Mouse (Mus musculus): ENCODE results near the gene Sfxn3. TPM values are rescaled to one million over a fixed set of nuclear protein-coding genes. Genes with fewer than 3 reads are reported as not detected.

The Sfxn3 gene
- polyA plus RNA-seq, 1 experiment from 2014 or later: 27.4 TPM

DNA sequence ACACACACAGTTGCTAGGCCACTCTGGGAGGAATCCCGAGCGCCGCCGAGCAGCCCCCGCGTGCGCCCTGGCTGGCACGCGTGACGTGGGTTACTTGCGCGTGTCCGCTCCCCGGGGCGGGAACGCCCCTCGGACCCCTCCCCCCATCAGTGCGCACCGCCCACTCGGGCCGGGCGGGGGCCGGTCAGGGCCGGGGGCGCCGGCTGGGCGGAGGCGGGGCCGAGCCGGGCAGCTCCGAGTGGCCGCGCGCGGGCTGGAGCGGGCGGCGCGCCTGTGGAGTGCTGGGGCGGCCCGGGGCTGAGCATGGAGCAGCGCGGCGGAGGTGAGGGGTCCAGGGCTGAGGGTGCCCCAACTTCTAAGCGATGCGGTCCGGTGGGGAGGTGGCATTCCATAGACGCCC, 29.4 kb upstream of the Sfxn3 start:
- Histone ChIP-seq H3K4me1 (ENCODE audit: insufficient read depth, low read length) (peaks cover 65% of the 10 kb centered on the region), H3K4me3 (ENCODE audit: low read length) (peak overlapping the region; percentile 87), H3K27ac (ENCODE audit: low read length) (peak overlapping the region; percentile 98), H3K9me3 (ENCODE audit: low read length) (no peaks in the 10 kb centered on the region), H3K9ac (replicated peaks; ENCODE audit: low read length) (peak overlapping the region; percentile 97), H3K36me3 (ENCODE audit: insufficient read depth, low read length) (peaks cover 14% of the 10 kb centered on the region), H3K4me2 (replicated peaks; ENCODE audit: low read depth, low read length) (peak overlapping the region; percentile 95), H3K27me3 (ENCODE audit: insufficient read depth, low read length) (no peaks in the 10 kb centered on the region)
- ATAC-seq (ENCODE audit: low FRiP score, low TSS enrichment): peak; percentile 71
- under 1% methylated on average over 32 of the region's 48 CpGs for WGBS

- Histone ChIP-seq H3K4me1 (ENCODE audit: insufficient read depth, low read length) (peaks cover 60% of the 10 kb centered on the region), H3K9me3 (ENCODE audit: low read length) (no peaks in the 10 kb centered on the region), H3K4me2 (replicated peaks; ENCODE audit: low read depth, low read length) (peak overlapping the region; percentile 95), H3K36me3 (ENCODE audit: insufficient read depth, low read length) (peaks cover 16% of the 10 kb centered on the region), H3K9ac (replicated peaks; ENCODE audit: low read length) (peak overlapping the region; percentile 97), H3K4me3 (ENCODE audit: low read length) (peak overlapping the region; percentile 87), H3K27me3 (ENCODE audit: insufficient read depth, low read length) (no peaks in the 10 kb centered on the region), H3K27ac (ENCODE audit: low read length) (peak overlapping the region; percentile 98)
- no peak; the same call in 1 of the 2 replicates for ATAC-seq (ENCODE audit: low FRiP score, low TSS enrichment)
- WGBS: 0% methylated on average over 13 of the region's 13 CpGs
Measured at GRCm38 (mm10) chr19:45018351-45018831, 28.9 kb upstream of the Sfxn3 start.

DNA sequence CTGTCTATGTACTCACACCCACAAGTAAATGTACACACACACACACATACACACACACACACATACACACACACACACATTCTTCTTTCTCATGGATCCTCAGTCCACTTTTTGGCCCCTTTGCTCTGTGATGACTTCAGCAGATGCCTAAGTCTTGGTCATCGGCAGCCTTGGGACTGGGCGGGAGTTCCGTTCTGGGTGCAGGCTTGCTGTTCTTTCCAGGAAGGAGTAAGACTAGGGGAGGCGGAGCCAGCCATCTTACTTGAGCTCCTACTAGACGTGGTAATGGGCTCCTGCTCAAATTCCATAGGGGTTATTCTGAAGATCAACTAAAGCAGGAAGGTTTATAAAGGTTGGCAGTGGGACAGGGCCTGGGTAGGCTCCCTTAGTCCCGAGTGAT, 27.0 kb upstream of the Sfxn3 start:
- H3K36me3 ChIP-seq (ENCODE audit: insufficient read depth, low read length): peaks cover 34% of the 10 kb centered on the region
- peak overlapping the region; percentile 37 for H3K9ac ChIP-seq (replicated peaks; ENCODE audit: low read length)
- no peaks in the 10 kb centered on the region for H3K27me3 ChIP-seq (ENCODE audit: insufficient read depth, low read length)
- peak overlapping the region; percentile 3; the same call in 1 of the 2 replicates for H3K4me3 ChIP-seq (ENCODE audit: low read length)
- no peaks in the 10 kb centered on the region for H3K9me3 ChIP-seq (ENCODE audit: low read length)
- WGBS: 38% methylated on average over 6 of the region's 6 CpGs
- H3K4me1 ChIP-seq (ENCODE audit: insufficient read depth, low read length): peaks cover 48% of the 10 kb centered on the region
- peak overlapping the region; percentile 37 for H3K4me2 ChIP-seq (replicated peaks; ENCODE audit: low read depth, low read length)
- no peak overlapping the region for H3K27ac ChIP-seq (ENCODE audit: low read length)
- ATAC-seq (ENCODE audit: low FRiP score, low TSS enrichment): no peak

DNA sequence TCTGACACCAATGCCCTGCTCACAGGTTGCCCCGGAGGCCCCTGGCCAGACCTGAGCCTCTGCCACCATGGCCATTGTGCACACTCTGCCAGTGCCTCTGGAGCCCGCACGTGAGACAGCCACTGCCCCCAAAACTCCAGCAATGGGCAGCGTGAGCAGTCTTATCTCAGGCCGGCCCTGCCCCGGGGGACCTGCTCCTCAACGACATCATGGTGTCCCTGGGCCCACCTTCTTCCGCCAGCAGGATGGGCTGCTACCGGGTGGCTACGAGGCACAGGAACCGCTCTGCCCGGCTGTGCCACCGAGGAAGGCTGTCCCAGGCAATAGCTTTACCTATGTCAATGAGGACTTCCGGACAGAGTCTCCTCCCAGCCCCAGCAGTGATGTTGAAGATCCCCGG, 25.9 kb upstream of the Sfxn3 start:
- 88% methylated on average over 15 of the region's 15 CpGs for WGBS
- Histone ChIP-seq H3K27me3 (ENCODE audit: insufficient read depth, low read length) (no peaks in the 10 kb centered on the region), H3K9ac (replicated peaks; ENCODE audit: low read length) (peak overlapping the region; percentile 31; the same call in 1 of the 2 replicates), H3K27ac (ENCODE audit: low read length) (no peak overlapping the region), H3K4me2 (replicated peaks; ENCODE audit: low read depth, low read length) (0 out of 2 replicates have a peak overlapping the region, but pooled peaks have one; percentile 37), H3K4me3 (ENCODE audit: low read length) (no peak overlapping the region), H3K9me3 (ENCODE audit: low read length) (no peaks in the 10 kb centered on the region), H3K36me3 (ENCODE audit: insufficient read depth, low read length) (peaks cover 44% of the 10 kb centered on the region), H3K4me1 (ENCODE audit: insufficient read depth, low read length) (peaks cover 40% of the 10 kb centered on the region)
- ATAC-seq (ENCODE audit: low FRiP score, low TSS enrichment): no peak

- no peak overlapping the region for H3K27ac ChIP-seq (ENCODE audit: low read length)
- peaks cover 39% of the 10 kb centered on the region for H3K4me1 ChIP-seq (ENCODE audit: insufficient read depth, low read length)
- no peak overlapping the region for H3K4me3 ChIP-seq (ENCODE audit: low read length)
- ATAC-seq (ENCODE audit: low FRiP score, low TSS enrichment): 0 out of 2 replicates have a peak, but pooled peaks have one; percentile 25
- H3K36me3 ChIP-seq (ENCODE audit: insufficient read depth, low read length): peaks cover 68% of the 10 kb centered on the region
- WGBS: 76% methylated on average over 11 of the region's 11 CpGs
- 0 out of 2 replicates have a peak overlapping the region, but pooled peaks have one; percentile 1 for H3K9ac ChIP-seq (replicated peaks; ENCODE audit: low read length)
- H3K4me2 ChIP-seq (replicated peaks; ENCODE audit: low read depth, low read length): no peak overlapping the region
- no peaks in the 10 kb centered on the region for H3K9me3 ChIP-seq (ENCODE audit: low read length)
- no peaks in the 10 kb centered on the region for H3K27me3 ChIP-seq (ENCODE audit: insufficient read depth, low read length)
Measured at GRCm38 (mm10) chr19:45023993-45024392, 23.3 kb upstream of the Sfxn3 start.

GRCm38 (mm10) chr19:45024775-45025174, 22.5 kb upstream of the Sfxn3 start:
- no peaks in the 10 kb centered on the region for H3K27me3 ChIP-seq (ENCODE audit: insufficient read depth, low read length)
- no peak overlapping the region for H3K27ac ChIP-seq (ENCODE audit: low read length)
- no peaks in the 10 kb centered on the region for H3K9me3 ChIP-seq (ENCODE audit: low read length)
- no peak overlapping the region for H3K9ac ChIP-seq (replicated peaks; ENCODE audit: low read length)
- 68% methylated on average over 20 of the region's 20 CpGs for WGBS
- peaks cover 68% of the 10 kb centered on the region for H3K36me3 ChIP-seq (ENCODE audit: insufficient read depth, low read length)
- H3K4me2 ChIP-seq (replicated peaks; ENCODE audit: low read depth, low read length): no peak overlapping the region
- H3K4me1 ChIP-seq (ENCODE audit: insufficient read depth, low read length): peaks cover 32% of the 10 kb centered on the region
- ATAC-seq (ENCODE audit: low FRiP score, low TSS enrichment): no peak
- no peak overlapping the region for H3K4me3 ChIP-seq (ENCODE audit: low read length)

GRCm38 (mm10) chr19:45025937-45026568, 21.2 kb upstream of the Sfxn3 start:
- H3K27ac ChIP-seq (ENCODE audit: low read length): no peak overlapping the region
- ATAC-seq (ENCODE audit: low FRiP score, low TSS enrichment): no peak
- no peak overlapping the region for H3K4me2 ChIP-seq (replicated peaks; ENCODE audit: low read depth, low read length)
- no peaks in the 10 kb centered on the region for H3K9me3 ChIP-seq (ENCODE audit: low read length)
- H3K27me3 ChIP-seq (ENCODE audit: insufficient read depth, low read length): no peaks in the 10 kb centered on the region
- H3K36me3 ChIP-seq (ENCODE audit: insufficient read depth, low read length): peaks cover 68% of the 10 kb centered on the region
- H3K4me3 ChIP-seq (ENCODE audit: low read length): no peak overlapping the region
- no peak overlapping the region for H3K9ac ChIP-seq (replicated peaks; ENCODE audit: low read length)
- 92% methylated on average over 37 of the region's 37 CpGs for WGBS
- peaks cover 29% of the 10 kb centered on the region for H3K4me1 ChIP-seq (ENCODE audit: insufficient read depth, low read length)

DNA sequence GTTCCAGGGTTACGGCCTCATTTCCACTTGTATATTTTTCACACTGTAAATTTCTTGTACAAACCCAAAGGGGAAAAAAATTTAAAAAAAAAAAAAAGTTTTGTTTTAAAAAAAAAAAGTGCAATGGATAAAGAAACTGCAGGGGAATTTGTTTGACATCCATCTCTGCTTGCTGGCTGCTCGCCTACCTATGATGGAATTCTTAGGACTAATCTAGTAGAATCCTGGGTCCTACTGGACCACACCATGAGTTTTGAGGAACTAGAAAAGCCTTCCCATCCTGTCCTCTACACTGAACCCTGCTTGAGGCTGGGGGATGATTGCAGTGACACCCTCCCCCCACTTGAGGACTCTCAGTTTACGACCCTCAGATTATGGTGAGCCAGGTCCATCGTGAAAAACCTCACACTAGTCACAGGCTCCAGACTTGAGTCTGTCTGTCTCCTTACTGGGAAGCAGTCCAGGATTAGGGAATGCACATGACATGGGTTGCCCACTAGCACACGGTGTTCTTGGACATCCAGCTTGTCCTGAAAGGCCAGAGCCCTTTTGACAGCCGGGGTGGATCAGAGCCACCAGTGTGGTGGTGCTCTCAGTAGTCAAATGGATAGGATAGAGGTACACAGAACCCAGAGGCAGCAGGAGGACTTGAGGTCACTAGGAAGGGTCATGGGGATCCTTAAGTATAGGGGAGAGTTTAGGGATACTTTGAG, 20.2 kb upstream of the Sfxn3 start:
- Histone ChIP-seq H3K4me3 (ENCODE audit: low read length) (no peak overlapping the region), H3K4me1 (ENCODE audit: insufficient read depth, low read length) (peaks cover 26% of the 10 kb centered on the region), H3K9ac (replicated peaks; ENCODE audit: low read length) (no peak overlapping the region), H3K27me3 (ENCODE audit: insufficient read depth, low read length) (no peaks in the 10 kb centered on the region), H3K36me3 (ENCODE audit: insufficient read depth, low read length) (peaks cover 59% of the 10 kb centered on the region), H3K9me3 (ENCODE audit: low read length) (no peaks in the 10 kb centered on the region), H3K27ac (ENCODE audit: low read length) (no peak overlapping the region), H3K4me2 (replicated peaks; ENCODE audit: low read depth, low read length) (no peak overlapping the region)
- ATAC-seq (ENCODE audit: low FRiP score, low TSS enrichment): no peak
- 61% methylated on average over 6 of the region's 6 CpGs for WGBS

GRCm38 (mm10) chr19:45027848-45028247, 19.5 kb upstream of the Sfxn3 start:
- ATAC-seq (ENCODE audit: low FRiP score, low TSS enrichment): no peak
- peaks cover 54% of the 10 kb centered on the region for H3K36me3 ChIP-seq (ENCODE audit: insufficient read depth, low read length)

DNA sequence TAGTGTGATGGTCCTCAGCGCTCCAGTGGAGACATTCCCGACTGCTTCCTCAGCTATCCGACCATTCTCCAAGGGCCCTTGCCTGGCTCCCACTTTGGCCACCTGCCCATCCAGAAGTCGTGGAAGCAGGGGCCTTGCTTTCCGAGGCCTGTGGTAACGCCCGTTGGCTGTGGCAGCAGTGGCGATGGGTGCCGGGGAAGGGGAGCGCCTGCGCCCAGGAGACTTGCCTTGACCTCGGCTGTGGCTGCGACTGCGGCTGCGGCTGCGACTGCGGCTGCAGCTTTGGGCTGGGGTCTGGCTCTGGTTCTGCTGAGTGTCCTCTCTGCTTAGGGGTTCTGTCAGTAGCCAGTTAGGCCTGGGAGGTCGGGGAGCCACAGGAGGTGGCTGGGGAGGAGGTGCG, 18.6 kb upstream of the Sfxn3 start:
- H3K4me1 ChIP-seq (ENCODE audit: insufficient read depth, low read length): peaks cover 29% of the 10 kb centered on the region
- 62% methylated on average over 19 of the region's 19 CpGs for WGBS
- peaks cover 48% of the 10 kb centered on the region for H3K36me3 ChIP-seq (ENCODE audit: insufficient read depth, low read length)

More at GRCm38 (mm10) chr19:45027848-45028247, 19.5 kb upstream of the Sfxn3 start:
- H3K4me2 ChIP-seq (replicated peaks; ENCODE audit: low read depth, low read length): no peak overlapping the region
- H3K27ac ChIP-seq (ENCODE audit: low read length): no peak overlapping the region
- H3K9me3 ChIP-seq (ENCODE audit: low read length): no peaks in the 10 kb centered on the region
- no peak overlapping the region for H3K4me3 ChIP-seq (ENCODE audit: low read length)
- no peaks in the 10 kb centered on the region for H3K27me3 ChIP-seq (ENCODE audit: insufficient read depth, low read length)
- peaks cover 31% of the 10 kb centered on the region for H3K4me1 ChIP-seq (ENCODE audit: insufficient read depth, low read length)
- WGBS: 94% methylated on average over 6 of the region's 6 CpGs
- no peak overlapping the region for H3K9ac ChIP-seq (replicated peaks; ENCODE audit: low read length)

More for the DNA sequence above, 18.6 kb upstream of the Sfxn3 start:
- ATAC-seq (ENCODE audit: low FRiP score, low TSS enrichment): no peak
- no peak overlapping the region for H3K9ac ChIP-seq (replicated peaks; ENCODE audit: low read length)
- H3K4me3 ChIP-seq (ENCODE audit: low read length): no peak overlapping the region
- no peaks in the 10 kb centered on the region for H3K27me3 ChIP-seq (ENCODE audit: insufficient read depth, low read length)
- no peak overlapping the region for H3K4me2 ChIP-seq (replicated peaks; ENCODE audit: low read depth, low read length)
- H3K9me3 ChIP-seq (ENCODE audit: low read length): no peaks in the 10 kb centered on the region
- H3K27ac ChIP-seq (ENCODE audit: low read length): no peak overlapping the region
